Mouse (Mus musculus) myocyte (in vitro differentiated cells): ENCODE data around the gene Rnf149. TPM values are rescaled to one million over a fixed set of nuclear protein-coding genes. Genes with fewer than 3 reads are reported as not detected.

Experiments
- H3K27me3 ChIP-seq: one replicate; pipeline ENCODE4 v1.6.1; 2011; ENCODE audit not compliant: control insufficient read depth, insufficient read depth, insufficient read length
- H3K36me3 ChIP-seq: one replicate; pipeline ENCODE4 v1.6.1; 2011; ENCODE audit not compliant: control insufficient read depth, insufficient read depth
- H3K4me2 ChIP-seq: one replicate; pipeline ENCODE4 v1.6.1; 2011; ENCODE audit warnings: low read depth, control low read depth
- H3K4me3 ChIP-seq: one replicate; pipeline ENCODE4 v1.5.1; 2011; ENCODE audit warnings: mild to moderate bottlenecking, control low read depth, moderate library complexity
- H3K79me2 ChIP-seq: one replicate; pipeline ENCODE4 v1.6.1; 2011; ENCODE audit not compliant: control insufficient read depth, insufficient read depth
- H3ac ChIP-seq: one replicate; pipeline ENCODE4 v1.6.1; 2011; ENCODE audit not compliant: control insufficient read depth, insufficient read length
- CEBPB ChIP-seq: IDR thresholded peaks from 2 replicates; pipeline ENCODE4 v1.6.1; 2011; ENCODE audit warnings: mild to moderate bottlenecking, moderate library complexity; ENCODE audit not compliant: poor library complexity, insufficient read depth, severe bottlenecking
- E2F4 ChIP-seq: IDR thresholded peaks from one replicate; pipeline ENCODE4 v1.6.1; 2011; ENCODE audit warnings: mild to moderate bottlenecking, control low read depth, moderate library complexity; ENCODE audit not compliant: insufficient read depth
- MAX ChIP-seq: IDR thresholded peaks from one replicate; pipeline ENCODE4 v1.6.1; 2011; ENCODE audit warnings: low read depth, mild to moderate bottlenecking, control low read depth
- MYOD1 ChIP-seq, 3 experiments: IDR thresholded peaks; one replicate each; pipeline ENCODE4 v1.6.1; 2011; ENCODE audit warnings: control low read depth in 2 of 3, low read depth in 2 of 3, mild to moderate bottlenecking in 2 of 3, moderate library complexity in 1 of 3; ENCODE audit not compliant: insufficient read length in 2 of 3, control insufficient read depth in 1 of 3
- MYOG ChIP-seq, 3 experiments: IDR thresholded peaks; one replicate each; pipeline ENCODE4 v1.6.1; 2011; ENCODE audit warnings: control low read depth in 2 of 3, low read depth in 2 of 3, mild to moderate bottlenecking in 2 of 3; ENCODE audit not compliant: insufficient read length in 2 of 3, control insufficient read depth in 1 of 3, insufficient read depth in 1 of 3
- POLR2A ChIP-seq: IDR thresholded peaks from one replicate; pipeline ENCODE4 v1.6.1; 2011; ENCODE audit warnings: low read depth, mild to moderate bottlenecking, control low read depth, moderate library complexity; ENCODE audit not compliant: insufficient read length
- POLR2AphosphoS2 ChIP-seq: IDR thresholded peaks from one replicate; pipeline ENCODE4 v1.6.1; 2011; ENCODE audit warnings: low read depth, control low read depth; ENCODE audit not compliant: insufficient read length
- REST ChIP-seq: IDR thresholded peaks from one replicate; pipeline ENCODE4 v1.6.1; 2011; ENCODE audit warnings: mild to moderate bottlenecking, control low read depth, moderate library complexity; ENCODE audit not compliant: insufficient read depth, insufficient read length
- SRF ChIP-seq: IDR thresholded peaks from one replicate; pipeline ENCODE4 v1.6.1; 2011; ENCODE audit warnings: low read depth; ENCODE audit not compliant: control insufficient read depth, insufficient read length
- TCF12 ChIP-seq: IDR thresholded peaks from one replicate; pipeline ENCODE4 v1.6.1; 2011; ENCODE audit warnings: mild to moderate bottlenecking, control low read depth; ENCODE audit not compliant: poor library complexity, insufficient read depth, severe bottlenecking
- TCF3 ChIP-seq: IDR thresholded peaks from one replicate; pipeline ENCODE4 v1.6.1; 2011; ENCODE audit warnings: low read depth, control low read depth; ENCODE audit not compliant: insufficient read length
- USF1 ChIP-seq: IDR thresholded peaks from one replicate; pipeline ENCODE4 v1.6.1; 2011; ENCODE audit warnings: low read depth, mild to moderate bottlenecking, control low read depth, moderate library complexity
- polyA plus RNA-seq: library from polyadenylated mRNA; unstranded; fragments of >200 nt; fragmentation: generic; extraction: Trizol; gene quantifications from one replicate; pipeline ENCODE4 v1.2.1, GENCODE M21; 2012; ENCODE audit warnings: missing spikeins

Rnf149 gene
- polyA plus RNA-seq, 1 experiment: 17.9 TPM

GRCm38 (mm10) chr1:39521326-39521725 lies 55.9 kb downstream of the Rnf149 start:
- Histone ChIP-seq H3ac (no peak overlapping the region), H3K79me2 (no peaks in the 10 kb centered on the region), H3K27me3 (peaks cover 7% of the 10 kb centered on the region), H3K36me3 (no peaks in the 10 kb centered on the region), H3K4me3 (no peak overlapping the region), H3K4me2 (no peak overlapping the region)
- no peak for TF ChIP-seq MYOG (IDR thresholded peaks at IDR 0.05; ENCODE audit: control insufficient read depth in 1 of 3, insufficient read depth in 1 of 3, insufficient read length in 2 of 3, low read depth in 2 of 3)
- TF ChIP-seq POLR2AphosphoS2: no peak
- TF ChIP-seq POLR2A: no peak
- TF ChIP-seq CEBPB: no peak
- TF ChIP-seq TCF12: no peak
- TF ChIP-seq REST: no peak
- no peak for TF ChIP-seq MAX
- TF ChIP-seq MYOD1 (IDR thresholded peaks at IDR 0.05; ENCODE audit: control insufficient read depth in 1 of 3, insufficient read length in 2 of 3, low read depth in 2 of 3): no peak
- no peak for TF ChIP-seq TCF3
- TF ChIP-seq USF1: no peak
- TF ChIP-seq E2F4: no peak
- TF ChIP-seq SRF: no peak

GRCm38 (mm10) chr1:39515303-39515991 lies 61.8 kb downstream of the Rnf149 start:
- no peaks in the 10 kb centered on the region for H3K36me3 ChIP-seq
- H3K79me2 ChIP-seq: no peaks in the 10 kb centered on the region
- H3K4me3 ChIP-seq: no peak overlapping the region
- no peak overlapping the region for H3ac ChIP-seq
- TF ChIP-seq SRF (no peak), CEBPB (no peak), MAX (no peak), MYOD1 (IDR thresholded peaks at IDR 0.05; ENCODE audit: control insufficient read depth in 1 of 3, insufficient read length in 2 of 3, low read depth in 2 of 3) (no peak), USF1 (no peak), POLR2AphosphoS2 (no peak), TCF12 (no peak), POLR2A (no peak), REST (no peak), E2F4 (no peak), MYOG (IDR thresholded peaks at IDR 0.05; ENCODE audit: control insufficient read depth in 1 of 3, insufficient read depth in 1 of 3, insufficient read length in 2 of 3, low read depth in 2 of 3) (no peak), TCF3 (no peak)
- peaks cover 7% of the 10 kb centered on the region for H3K27me3 ChIP-seq
- H3K4me2 ChIP-seq: no peak overlapping the region

- H3K4me2 ChIP-seq: no peak overlapping the region
- no peaks in the 10 kb centered on the region for H3K36me3 ChIP-seq
- no peak overlapping the region for H3ac ChIP-seq
- H3K4me3 ChIP-seq: no peak overlapping the region
- no peak for TF ChIP-seq CEBPB
- TF ChIP-seq MYOG (IDR thresholded peaks at IDR 0.05; ENCODE audit: control insufficient read depth in 1 of 3, insufficient read depth in 1 of 3, insufficient read length in 2 of 3, low read depth in 2 of 3): no peak
- no peak for TF ChIP-seq E2F4
- TF ChIP-seq SRF: no peak
- TF ChIP-seq POLR2AphosphoS2: no peak
- TF ChIP-seq POLR2A: no peak
- TF ChIP-seq TCF3: no peak
- no peak for TF ChIP-seq REST
- no peak for TF ChIP-seq MYOD1 (IDR thresholded peaks at IDR 0.05; ENCODE audit: control insufficient read depth in 1 of 3, insufficient read length in 2 of 3, low read depth in 2 of 3)
- TF ChIP-seq MAX: no peak
- TF ChIP-seq TCF12: no peak
- TF ChIP-seq USF1: no peak
- no peaks in the 10 kb centered on the region for H3K79me2 ChIP-seq
- H3K27me3 ChIP-seq: peaks cover 11% of the 10 kb centered on the region
These were observed 65.0 kb downstream of the Rnf149 start for GRCm38 (mm10) chr1:39512183-39512582.

GRCm38 (mm10) chr1:39511775-39512174 lies 65.4 kb downstream of the Rnf149 start:
- Histone ChIP-seq H3K4me2 (no peak overlapping the region), H3K27me3 (peaks cover 12% of the 10 kb centered on the region), H3K79me2 (no peaks in the 10 kb centered on the region), H3ac (no peak overlapping the region), H3K36me3 (no peaks in the 10 kb centered on the region), H3K4me3 (no peak overlapping the region)
- TF ChIP-seq MYOD1 (IDR thresholded peaks at IDR 0.05; ENCODE audit: control insufficient read depth in 1 of 3, insufficient read length in 2 of 3, low read depth in 2 of 3): no peak
- TF ChIP-seq REST: no peak
- no peak for TF ChIP-seq E2F4
- no peak for TF ChIP-seq MYOG (IDR thresholded peaks at IDR 0.05; ENCODE audit: control insufficient read depth in 1 of 3, insufficient read depth in 1 of 3, insufficient read length in 2 of 3, low read depth in 2 of 3)
- no peak for TF ChIP-seq CEBPB
- TF ChIP-seq POLR2AphosphoS2: no peak
- TF ChIP-seq MAX: no peak
- TF ChIP-seq TCF12: no peak
- TF ChIP-seq POLR2A: no peak
- no peak for TF ChIP-seq USF1
- no peak for TF ChIP-seq SRF
- TF ChIP-seq TCF3: no peak

GRCm38 (mm10) chr1:39505600-39505999 lies 71.6 kb downstream of the Rnf149 start:
- Histone ChIP-seq H3K4me3 (no peak overlapping the region), H3K36me3 (no peaks in the 10 kb centered on the region), H3K79me2 (no peaks in the 10 kb centered on the region), H3K4me2 (no peak overlapping the region), H3ac (no peak overlapping the region), H3K27me3 (peaks cover 40% of the 10 kb centered on the region)
- TF ChIP-seq E2F4: no peak
- TF ChIP-seq TCF12: no peak
- TF ChIP-seq MYOG (IDR thresholded peaks at IDR 0.05; ENCODE audit: control insufficient read depth in 1 of 3, insufficient read depth in 1 of 3, insufficient read length in 2 of 3, low read depth in 2 of 3): no peak
- TF ChIP-seq MAX: no peak
- TF ChIP-seq POLR2AphosphoS2: no peak
- no peak for TF ChIP-seq USF1
- TF ChIP-seq POLR2A: no peak
- TF ChIP-seq MYOD1 (IDR thresholded peaks at IDR 0.05; ENCODE audit: control insufficient read depth in 1 of 3, insufficient read length in 2 of 3, low read depth in 2 of 3): no peak
- no peak for TF ChIP-seq TCF3
- TF ChIP-seq REST: no peak
- TF ChIP-seq SRF: no peak
- TF ChIP-seq CEBPB: no peak
